Mouse (Mus musculus) neural tube, embryonic 14.5 days (tissue): ENCODE data around the gene Lhb. TPM values are rescaled to one million over a fixed set of nuclear protein-coding genes. Genes with fewer than 3 reads are reported as not detected.

Source experiments
- microRNA-seq: library from miRNA; unstranded; fragments of <30 nt; microRNA quantifications from one replicate; pipeline ENCODE4, GENCODE M21; 2016
- polyA plus RNA-seq: library from polyadenylated mRNA; unstranded; fragments of >200 nt; fragmentation: Nextera tagmentation; extraction: Ambion mirVana; gene quantifications from 2 replicates; pipeline ENCODE4 v1.2.1, GENCODE M21; 2014

The Lhb gene
- polyA plus RNA-seq, 1 experiment from 2014 or later, result not detected

Small RNA genes within 50 kb of the gene (microRNA-seq; reads per million reads assigned to microRNA genes)
- gene Gm22133, result not detected

Other genes starting within 250 kb of the Lhb start
- gene Gfy, start 241.3 kb upstream of the Lhb start, polyA plus RNA-seq, result not detected in 2 replicates
- not detected in 2 replicates for gene Pth2, start 239.8 kb upstream of the Lhb start, polyA plus RNA-seq
- 0.15 and 0.50 TPM in 2 replicates for gene Ccdc155, start 215.9 kb upstream of the Lhb start, polyA plus RNA-seq
- gene Dkkl1, start 208.7 kb upstream of the Lhb start, polyA plus RNA-seq, result 11.8 and 12.9 TPM in 2 replicates
- gene Tead2, start 205.1 kb upstream of the Lhb start, polyA plus RNA-seq, result 24.5 and 39.9 TPM in 2 replicates
- 1.0 and 1.6 TPM in 2 replicates for gene Cd37, start 181.7 kb upstream of the Lhb start, polyA plus RNA-seq
- 0.75 and 0.99 TPM in 2 replicates for gene Slc6a16, start 179.7 kb upstream of the Lhb start, polyA plus RNA-seq
- gene Slc6a21, start 143.3 kb upstream of the Lhb start, polyA plus RNA-seq, result not detected in 2 replicates
- 9.1 and 10.9 TPM in 2 replicates for gene Trpm4, start 87.0 kb upstream of the Lhb start, polyA plus RNA-seq
- gene Hrc, start 85.5 kb upstream of the Lhb start, polyA plus RNA-seq, result 0.13 and 0.52 TPM in 2 replicates
- 28.4 and 30.4 TPM in 2 replicates for gene Ppfia3, start 53.8 kb upstream of the Lhb start, polyA plus RNA-seq
- gene Lin7b, start 50.2 kb upstream of the Lhb start, polyA plus RNA-seq, result 24.9 and 49.4 TPM in 2 replicates
- 76.1 and 93.7 TPM in 2 replicates for gene Snrnp70, start 25.1 kb upstream of the Lhb start, polyA plus RNA-seq
- gene Kcna7, start 15.2 kb upstream of the Lhb start, polyA plus RNA-seq, result not detected in 2 replicates
- gene Ntf5, start 7.1 kb upstream of the Lhb start, polyA plus RNA-seq, result not detected in 2 replicates
- gene Gys1, start 14.0 kb downstream of the Lhb start, polyA plus RNA-seq, result 18.1 and 19.9 TPM in 2 replicates
- 86.8 and 95.3 TPM in 2 replicates for gene Ruvbl2, start 17.3 kb downstream of the Lhb start, polyA plus RNA-seq
- 5,062 and 5,088 TPM in 2 replicates for gene Ftl1, start 39.1 kb downstream of the Lhb start, polyA plus RNA-seq
- gene Bax, start 46.1 kb downstream of the Lhb start, polyA plus RNA-seq, result 107 and 215 TPM in 2 replicates
- 0.17 and 0.31 TPM in 2 replicates for gene Tulp2, start 61.1 kb downstream of the Lhb start, polyA plus RNA-seq
- not detected in 2 replicates for gene Gm45808, start 66.0 kb downstream of the Lhb start, polyA plus RNA-seq
- 4.0 and 4.6 TPM in 2 replicates for gene Dhdh, start 68.0 kb downstream of the Lhb start, polyA plus RNA-seq
- gene Nucb1, start 89.6 kb downstream of the Lhb start, polyA plus RNA-seq, result 115 and 134 TPM in 2 replicates
- gene Ppp1r15a, start 105.4 kb downstream of the Lhb start, polyA plus RNA-seq, result 14.0 and 14.2 TPM in 2 replicates
- 0.54 and 3.2 TPM in 2 replicates for gene Plekha4, start 105.5 kb downstream of the Lhb start, polyA plus RNA-seq
- 0.40 and 0.60 TPM in 2 replicates for gene Hsd17b14, start 134.1 kb downstream of the Lhb start, polyA plus RNA-seq
- gene Bcat2, start 149.3 kb downstream of the Lhb start, polyA plus RNA-seq, result 15.8 and 19.2 TPM in 2 replicates
- gene Fgf21, start 194.7 kb downstream of the Lhb start, polyA plus RNA-seq, result not detected in 2 replicates
- gene Fut1, start 196.5 kb downstream of the Lhb start, polyA plus RNA-seq, result not detected in 2 replicates
- not detected in 2 replicates for gene Izumo1, start 201.0 kb downstream of the Lhb start, polyA plus RNA-seq
- 12.8 and 14.2 TPM in 2 replicates for gene Rasip1, start 206.7 kb downstream of the Lhb start, polyA plus RNA-seq
- 2.6 and 3.0 TPM in 2 replicates for gene Mamstr, start 219.2 kb downstream of the Lhb start, polyA plus RNA-seq
- gene Fut2, start 245.6 kb downstream of the Lhb start, polyA plus RNA-seq, result 0.15 and 0.51 TPM in 2 replicates